Mouse (Mus musculus): ENCODE data around the gene Ntn5.

- no peak for TF ChIP-seq POLR2A (IDR thresholded peaks at IDR 0.05; ENCODE audit: low read depth, low read length)
- no peak for TF ChIP-seq CTCF (IDR thresholded peaks at IDR 0.05; ENCODE audit: extremely low read depth, insufficient read length, insufficient replicate concordance, low read depth, low read length)
Observed at GRCm38 (mm10) chr7:45637710-45638109, 46.1 kb upstream of the Ntn5 start.

Data from small intestine, adult 2 months (tissue).